Mouse (Mus musculus) stomach, embryonic 14.5 days (tissue): ENCODE results near the gene Kars. TPM values are rescaled to one million over a fixed set of nuclear protein-coding genes. Genes with fewer than 3 reads are reported as not detected.

Experiments used
- ATAC-seq: fragments of 200-750 bp; cut with Nextera tagmentation; 2 replicates; pipeline ENCODE4 v1.8.0; 2017; ENCODE audit warnings: low read depth, moderate TSS enrichment; ENCODE audit not compliant: insufficient number of reproducible peaks, insufficient read depth, low FRiP score
- H3K27ac ChIP-seq: fragments of 300-500 bp; sonication (generic); 2 replicates; pipeline ENCODE4 v1.5.1; 2014; ENCODE audit warnings: mild to moderate bottlenecking, low read length, moderate library complexity, mixed read lengths
- H3K27me3 ChIP-seq: fragments of 300-500 bp; sonication (generic); 2 replicates; pipeline ENCODE4 v1.6.1; 2014; ENCODE audit warnings: low read length, control low read depth, mixed read lengths; ENCODE audit not compliant: control insufficient read depth, insufficient read depth
- H3K36me3 ChIP-seq: fragments of 300-500 bp; sonication (generic); 2 replicates; pipeline ENCODE4 v1.6.1; 2014; ENCODE audit warnings: mild to moderate bottlenecking, control low read depth, low read length, moderate library complexity, mixed read lengths; ENCODE audit not compliant: control insufficient read depth, insufficient read depth
- H3K4me1 ChIP-seq: fragments of 300-500 bp; sonication (generic); 2 replicates; pipeline ENCODE4 v1.6.1; 2014; ENCODE audit warnings: low read length, control low read depth, mixed read lengths; ENCODE audit not compliant: control insufficient read depth, insufficient read depth
- H3K4me2 ChIP-seq: fragments of 300-500 bp; sonication (generic); replicated peaks from 2 replicates; pipeline ENCODE4 v1.6.1; 2014; ENCODE audit warnings: low read depth, low read length, control low read depth
- H3K4me3 ChIP-seq: fragments of 300-500 bp; sonication (generic); 2 replicates; pipeline ENCODE4 v1.5.1; 2014; ENCODE audit warnings: low read depth, low read length, control low read depth
- H3K9ac ChIP-seq: fragments of 300-500 bp; sonication (generic); replicated peaks from 2 replicates; pipeline ENCODE4 v1.6.1; 2014; ENCODE audit warnings: low read depth, mild to moderate bottlenecking, control low read depth, low read length, moderate library complexity, mixed read lengths
- H3K9me3 ChIP-seq: fragments of 300-500 bp; sonication (generic); 2 replicates; pipeline ENCODE4 v1.6.1; 2016; ENCODE audit warnings: low read depth, low read length, control low read depth; ENCODE audit not compliant: control insufficient read depth
- WGBS: fragments of 180-500 bp; shearing (Covaris S2); extraction: QIAGEN DNeasy Blood & Tissue Kit; methylation state at CpG from one replicate; pipeline ENCODE4 v1.1.7; 2014; 5-methylcytosine and 5-hydroxymethylcytosine counted together
- polyA plus RNA-seq: library from polyadenylated mRNA; unstranded; fragments of >200 nt; fragmentation: Nextera tagmentation; extraction: Ambion mirVana; gene quantifications from 2 replicates; pipeline ENCODE4 v1.2.1, GENCODE M21; 2014

Gene Kars
- polyA plus RNA-seq, 1 experiment from 2014 or later = 212 TPM

GRCm38 (mm10) chr8:111963091-111963490, 48.0 kb downstream of the Kars start:
- 75% methylated on average over 10 of the region's 10 CpGs for WGBS

GRCm38 (mm10) chr8:111962589-111962988, 48.5 kb downstream of the Kars start:
- H3K9ac ChIP-seq = no peak overlapping the region
- 63% methylated on average over 1 of the region's 1 CpGs for WGBS
- no peak for ATAC-seq

More at GRCm38 (mm10) chr8:111963091-111963490, 48.0 kb downstream of the Kars start:
- H3K9ac ChIP-seq = no peak overlapping the region
- no peaks in the 10 kb centered on the region for H3K4me1 ChIP-seq
- no peaks in the 10 kb centered on the region; the same call in 1 of the 2 replicates for H3K36me3 ChIP-seq
- H3K4me3 ChIP-seq = no peak overlapping the region
- no peak overlapping the region for H3K4me2 ChIP-seq
- no peaks in the 10 kb centered on the region for H3K9me3 ChIP-seq
- no peak overlapping the region for H3K27ac ChIP-seq
- H3K27me3 ChIP-seq = no peaks in the 10 kb centered on the region
- no peak for ATAC-seq

GRCm38 (mm10) chr8:111961330-111961729, 49.8 kb downstream of the Kars start:
- Histone ChIP-seq H3K4me3 (no peak overlapping the region), H3K27ac (no peak overlapping the region), H3K9ac (no peak overlapping the region), H3K9me3 (no peaks in the 10 kb centered on the region), H3K4me2 (no peak overlapping the region), H3K4me1 (no peaks in the 10 kb centered on the region), H3K36me3 (peaks cover 8% of the 10 kb centered on the region; the same call in 1 of the 2 replicates), H3K27me3 (no peaks in the 10 kb centered on the region)
- 58% methylated on average over 3 of the region's 3 CpGs for WGBS
- no peak for ATAC-seq

More at GRCm38 (mm10) chr8:111962589-111962988, 48.5 kb downstream of the Kars start:
- no peaks in the 10 kb centered on the region for H3K4me1 ChIP-seq
- H3K36me3 ChIP-seq = no peaks in the 10 kb centered on the region
- H3K4me2 ChIP-seq = no peak overlapping the region
- H3K27me3 ChIP-seq = no peaks in the 10 kb centered on the region
- no peak overlapping the region for H3K27ac ChIP-seq
- no peak overlapping the region for H3K4me3 ChIP-seq
- H3K9me3 ChIP-seq = no peaks in the 10 kb centered on the region

- no peak overlapping the region for H3K9ac ChIP-seq
- H3K9me3 ChIP-seq = no peaks in the 10 kb centered on the region
- ATAC-seq = no peak
- H3K4me1 ChIP-seq = no peaks in the 10 kb centered on the region
- H3K27ac ChIP-seq = no peak overlapping the region
- no peak overlapping the region for H3K4me3 ChIP-seq
- H3K36me3 ChIP-seq = peaks cover 9% of the 10 kb centered on the region; the same call in 1 of the 2 replicates
- no peak overlapping the region for H3K4me2 ChIP-seq
- no peaks in the 10 kb centered on the region for H3K27me3 ChIP-seq
- WGBS = 68% methylated on average over 15 of the region's 15 CpGs
Observed at GRCm38 (mm10) chr8:111960591-111961321, 50.4 kb downstream of the Kars start.

- Histone ChIP-seq H3K9me3 (no peaks in the 10 kb centered on the region), H3K36me3 (peaks cover 25% of the 10 kb centered on the region), H3K4me3 (no peak overlapping the region), H3K27me3 (no peaks in the 10 kb centered on the region), H3K27ac (no peak overlapping the region), H3K4me1 (no peaks in the 10 kb centered on the region), H3K4me2 (no peak overlapping the region), H3K9ac (no peak overlapping the region)
- no peak for ATAC-seq
- WGBS = 92% methylated on average over 2 of the region's 2 CpGs
Observed at GRCm38 (mm10) chr8:111957231-111957630, 53.9 kb downstream of the Kars start.

- Histone ChIP-seq H3K27me3 (no peaks in the 10 kb centered on the region), H3K4me3 (no peak overlapping the region), H3K36me3 (peaks cover 33% of the 10 kb centered on the region), H3K27ac (no peak overlapping the region), H3K9ac (no peak overlapping the region), H3K4me1 (no peaks in the 10 kb centered on the region), H3K4me2 (no peak overlapping the region), H3K9me3 (no peaks in the 10 kb centered on the region)
- WGBS = 93% methylated on average over 5 of the region's 5 CpGs
- no peak for ATAC-seq
Observed at GRCm38 (mm10) chr8:111955879-111956278, 55.2 kb downstream of the Kars start.

- Histone ChIP-seq H3K27ac (no peak overlapping the region), H3K9me3 (no peaks in the 10 kb centered on the region), H3K9ac (no peak overlapping the region), H3K36me3 (peaks cover 33% of the 10 kb centered on the region), H3K4me3 (no peak overlapping the region), H3K27me3 (no peaks in the 10 kb centered on the region), H3K4me1 (no peaks in the 10 kb centered on the region), H3K4me2 (no peak overlapping the region)
- no peak for ATAC-seq
- WGBS = 80% methylated on average over 4 of the region's 4 CpGs
Observed at GRCm38 (mm10) chr8:111954844-111955594, 56.1 kb downstream of the Kars start.

- ATAC-seq = no peak
Observed at GRCm38 (mm10) chr8:111951936-111952335, 59.2 kb downstream of the Kars start.

More at GRCm38 (mm10) chr8:111951936-111952335, 59.2 kb downstream of the Kars start:
- Histone ChIP-seq H3K4me1 (no peaks in the 10 kb centered on the region), H3K36me3 (peaks cover 51% of the 10 kb centered on the region), H3K4me3 (no peak overlapping the region), H3K4me2 (no peak overlapping the region), H3K27me3 (no peaks in the 10 kb centered on the region), H3K27ac (no peak overlapping the region), H3K9me3 (no peaks in the 10 kb centered on the region), H3K9ac (no peak overlapping the region)
- 93% methylated on average over 5 of the region's 5 CpGs for WGBS
